In the genomic region with DNA sequence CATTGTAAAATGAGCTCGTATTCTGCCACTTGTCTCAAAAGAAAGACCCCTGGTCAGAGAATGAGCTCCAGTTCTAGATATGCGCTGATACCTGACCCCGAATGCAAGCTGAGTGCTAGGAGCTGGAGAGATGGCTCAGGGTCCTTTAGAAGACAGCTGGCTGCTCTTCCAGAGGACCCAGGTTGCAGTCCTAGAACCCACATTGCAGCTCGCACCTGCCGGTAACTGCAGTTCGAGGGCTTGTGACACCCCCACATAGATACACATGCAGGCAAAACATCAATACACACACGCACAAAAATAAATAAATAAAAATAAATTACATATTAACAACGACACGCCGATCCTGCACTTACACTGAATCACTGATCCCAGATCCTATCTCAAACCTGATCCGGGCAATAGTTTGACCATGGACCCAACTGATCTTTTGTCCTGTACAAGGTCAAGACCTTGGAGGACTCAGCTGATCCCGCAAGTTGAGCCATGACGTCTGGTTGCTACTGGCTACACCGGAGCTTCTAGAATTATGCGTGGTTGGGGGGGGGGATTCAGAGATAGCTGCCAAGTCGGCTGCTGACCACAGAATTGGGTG, we compare ENCODE assay signal across 9 mouse cellular contexts. TPM values are rescaled to one million over a fixed set of nuclear protein-coding genes. Genes with fewer than 3 reads are reported as not detected.
DNase-seq lines count a peak whose midpoint lies in the region; ATAC-seq and TF ChIP-seq lines count a peak whose summit lies in the region.
"Had no signal": no experiment of that assay in that cellular context is flagged by ENCODE, and none has a peak within 500 bp of the region (broad histone marks: within the 10 kb centered on the region; RNA-seq: fewer than 3 reads in every experiment).

No protein-coding gene starts in this region.

- no peaks in the 10 kb centered on the region for H3K27me3 ChIP-seq in liver, adult 2 months (ENCODE audit: control insufficient read depth, insufficient read depth, low read length)
- H3K27me3 ChIP-seq in kidney, embryonic 15.5 days = no peaks in the 10 kb centered on the region; the same call in 1 of the 2 replicates
- no peaks in the 10 kb centered on the region for H3K27me3 ChIP-seq in neural tube, embryonic 13.5 days
- H3K27me3 ChIP-seq in thymus, adult 2 months (ENCODE audit: control insufficient read depth, insufficient read depth, low read length) = peaks cover 4% of the 10 kb centered on the region; the same call in 1 of the 2 replicates

- H3K4me1 ChIP-seq in liver, adult 2 months (ENCODE audit: control insufficient read depth, insufficient read depth, low read length) = no peaks in the 10 kb centered on the region; the same call in 1 of the 2 replicates
- no peaks in the 10 kb centered on the region; the same call in 1 of the 2 replicates for H3K4me1 ChIP-seq in embryonic fibroblast, embryonic 13.5 days (ENCODE audit: control insufficient read depth, insufficient read depth, low read length)
- H3K4me1 ChIP-seq in kidney, embryonic 15.5 days = peaks cover 19% of the 10 kb centered on the region
- H3K4me1 ChIP-seq in neural tube, embryonic 13.5 days (replicated peaks) = peaks cover 18% of the 10 kb centered on the region
- H3K4me1 ChIP-seq in thymus, adult 2 months (replicated peaks; ENCODE audit: control insufficient read depth, insufficient read depth, low read length) = 0 out of 2 replicates have a peak, but pooled peaks cover 5% of the 10 kb centered on the region

- TF ChIP-seq CTCF in liver, adult 2 months (IDR thresholded peaks at IDR 0.05; ENCODE audit: low read depth, low read length) = no peak
- TF ChIP-seq CTCF in embryonic fibroblast, embryonic 13.5 days (IDR thresholded peaks at IDR 0.05; ENCODE audit: borderline replicate concordance, insufficient read depth, low read length) = no peak
- no peak for TF ChIP-seq CTCF in thymus, adult 2 months (IDR thresholded peaks at IDR 0.05; ENCODE audit: borderline replicate concordance, control insufficient read depth, extremely low read depth, insufficient read depth, low read length, poor library complexity)

- peak overlapping the region; percentile 97 for H3K27ac ChIP-seq in liver, adult 2 months (replicated peaks; ENCODE audit: insufficient read depth, low read depth, low read length)
- no peak overlapping the region for H3K27ac ChIP-seq in embryonic fibroblast, embryonic 13.5 days (ENCODE audit: insufficient read depth, low read length)
- peak overlapping the region; percentile 86; the same call in 1 of the 2 replicates for H3K27ac ChIP-seq in kidney, embryonic 15.5 days
- H3K27ac ChIP-seq in neural tube, embryonic 13.5 days (replicated peaks) = peak overlapping the region; percentile 88
- H3K27ac ChIP-seq in thymus, adult 2 months (ENCODE audit: control insufficient read depth, insufficient read depth, low read length) = no peak overlapping the region

- TF ChIP-seq POLR2A in liver, adult 2 months (IDR thresholded peaks at IDR 0.05; ENCODE audit: extremely low read depth, insufficient read depth, low read length) = no peak
- TF ChIP-seq POLR2A in embryonic fibroblast, embryonic 13.5 days (IDR thresholded peaks at IDR 0.05; ENCODE audit: low read depth, low read length) = no peak
- TF ChIP-seq POLR2A in thymus, adult 2 months (IDR thresholded peaks at IDR 0.05; ENCODE audit: control insufficient read depth, extremely low read depth, insufficient read depth, low read length, poor library complexity) = no peak

- peak overlapping the region; percentile 74 for H3K4me3 ChIP-seq in liver, adult 2 months (ENCODE audit: insufficient read depth, low read depth, low read length)
- H3K4me3 ChIP-seq in embryonic fibroblast, embryonic 13.5 days (ENCODE audit: insufficient read depth, low read length) = peak overlapping the region; percentile 58
- peak overlapping the region; percentile 70 for H3K4me3 ChIP-seq in kidney, embryonic 15.5 days (replicated peaks)
- H3K4me3 ChIP-seq in neural tube, embryonic 13.5 days = peak overlapping the region; percentile 57
- no peak overlapping the region; the same call in 1 of the 2 replicates for H3K4me3 ChIP-seq in thymus, adult 2 months (ENCODE audit: control insufficient read depth, insufficient read depth, low read length)

- H3K9me3 ChIP-seq in kidney, embryonic 15.5 days (replicated peaks) = no peaks in the 10 kb centered on the region
- H3K9me3 ChIP-seq in neural tube, embryonic 13.5 days = no peaks in the 10 kb centered on the region

- H3K4me2 ChIP-seq in kidney, embryonic 15.5 days = peak overlapping the region; percentile 92
- H3K4me2 ChIP-seq in neural tube, embryonic 13.5 days = peak overlapping the region; percentile 70

- H3K36me3 ChIP-seq in liver, adult 2 months (ENCODE audit: control insufficient read depth, insufficient read depth, low read length) = no peaks in the 10 kb centered on the region
- H3K36me3 ChIP-seq in kidney, embryonic 15.5 days = no peaks in the 10 kb centered on the region
- no peaks in the 10 kb centered on the region for H3K36me3 ChIP-seq in neural tube, embryonic 13.5 days
- H3K36me3 ChIP-seq in thymus, adult 2 months (ENCODE audit: control insufficient read depth, insufficient read depth, low read length) = no peaks in the 10 kb centered on the region

- DNase-seq in liver, adult 2 months (ENCODE audit: extremely low read depth, low read depth, low spot score) = peak; percentile 90
- no peak for DNase-seq in liver
- no peak for DNase-seq in gastrocnemius, adult 8-10 months (ENCODE audit: low spot score in 2 of 2)
- DNase-seq in thymus, adult 2 months = no peak
- DNase-seq in yolk sac, embryonic 10.5 days (ENCODE audit: low spot score) = no peak

- H3K79me2 ChIP-seq in liver, adult 2 months (ENCODE audit: control insufficient read depth, insufficient read depth, low read length) = no peaks in the 10 kb centered on the region

- peak overlapping the region; percentile 98 for H3K9ac ChIP-seq in liver, adult 2 months (ENCODE audit: low read depth, low read length)
- H3K9ac ChIP-seq in kidney, embryonic 15.5 days = peak overlapping the region; percentile 69
- peak overlapping the region; percentile 82 for H3K9ac ChIP-seq in neural tube, embryonic 13.5 days

- WGBS in liver, adult 2 months = 14% methylated on average over 16 of the region's 16 CpGs
- WGBS in kidney, embryonic 15.5 days = 38% methylated on average over 16 of the region's 16 CpGs
- 39% methylated on average over 16 of the region's 16 CpGs for WGBS in neural tube, embryonic 13.5 days
- 47% methylated on average over 16 of the region's 16 CpGs for WGBS in thymus, adult 2 months

- ATAC-seq in kidney, embryonic 15.5 days (replicated peaks; ENCODE audit: low FRiP score) = peak; percentile 37
- no peak for ATAC-seq in neural tube, embryonic 13.5 days (ENCODE audit: low read depth)

RNA-seq across cellular contexts. Expression of a gene that starts 2.1 kb away (rescaled TPM):
- 0.74 and 0.87 TPM in 2 replicates for total RNA-seq in liver, adult 2 months (2014; rRNA removed)
- 1.3 and 1.9 TPM in 2 replicates for polyA plus RNA-seq in liver, adult 2 months (2012; rRNA removed)
- polyA plus RNA-seq in embryonic fibroblast, embryonic 13.5 days (2011; ENCODE audit: insufficient read length, low read depth, missing spikeins) = 0.25 and 0.52 TPM in 2 replicates
- polyA plus RNA-seq in kidney, embryonic 15.5 days (2015; fragmentation: Nextera tagmentation; extraction: Ambion mirVana) = 0.42 and 0.47 TPM in 2 replicates
- polyA plus RNA-seq in neural tube, embryonic 13.5 days (2015; fragmentation: Nextera tagmentation; extraction: Ambion mirVana) = 0.49 and 1.1 TPM in 2 replicates
- total RNA-seq in gastrocnemius, adult 8-10 months (2022) = under 1 TPM; 0.21 to 0.72 (median 0.31) TPM
- 0.55 and 0.58 TPM in 2 replicates for polyA plus RNA-seq in thymus, adult 2 months (2012; rRNA removed)

RNA-seq across cellular contexts. Expression of a gene that starts 6.7 kb away (rescaled TPM):
- total RNA-seq in liver, adult 2 months (2014; rRNA removed) = not detected in 2 replicates
- not detected in 2 replicates for polyA plus RNA-seq in liver, adult 2 months (2012; rRNA removed)
- not detected in 2 replicates for polyA plus RNA-seq in embryonic fibroblast, embryonic 13.5 days (2011; ENCODE audit: insufficient read length, low read depth, missing spikeins)
- polyA plus RNA-seq in kidney, embryonic 15.5 days (2015; fragmentation: Nextera tagmentation; extraction: Ambion mirVana) = 0.19 and 0.34 TPM in 2 replicates
- polyA plus RNA-seq in neural tube, embryonic 13.5 days (2015; fragmentation: Nextera tagmentation; extraction: Ambion mirVana) = not detected in 2 replicates
- total RNA-seq in gastrocnemius, adult 8-10 months (2022) = not detected
- polyA plus RNA-seq in thymus, adult 2 months (2012; rRNA removed) = 0.42 and 0.92 TPM in 2 replicates
- total RNA-seq: left cerebral cortex, postnatal 36 days had no signal

RNA-seq across cellular contexts. Expression of a gene that starts 9.1 kb away (rescaled TPM):
- total RNA-seq in liver, adult 2 months (2014; rRNA removed) = 0.46 and 0.47 TPM in 2 replicates
- 0.32 and 0.56 TPM in 2 replicates for polyA plus RNA-seq in liver, adult 2 months (2012; rRNA removed)
- 0.67 and 0.77 TPM in 2 replicates for polyA plus RNA-seq in embryonic fibroblast, embryonic 13.5 days (2011; ENCODE audit: insufficient read length, low read depth, missing spikeins)
- 5.6 and 7.7 TPM in 2 replicates for polyA plus RNA-seq in kidney, embryonic 15.5 days (2015; fragmentation: Nextera tagmentation; extraction: Ambion mirVana)
- 23.0 and 23.4 TPM in 2 replicates for polyA plus RNA-seq in neural tube, embryonic 13.5 days (2015; fragmentation: Nextera tagmentation; extraction: Ambion mirVana)
- 1 to 10 TPM; 4.0 to 8.9 (median 6.2) TPM for total RNA-seq in gastrocnemius, adult 8-10 months (2022)
- 11.2 and 13.5 TPM in 2 replicates for polyA plus RNA-seq in thymus, adult 2 months (2012; rRNA removed)

RNA-seq across cellular contexts. Expression of a gene that starts 19.1 kb away (rescaled TPM):
- 72.4 and 73.0 TPM in 2 replicates for total RNA-seq in liver, adult 2 months (2014; rRNA removed)
- polyA plus RNA-seq in liver, adult 2 months (2012; rRNA removed) = 29.7 and 37.4 TPM in 2 replicates
- polyA plus RNA-seq in embryonic fibroblast, embryonic 13.5 days (2011; ENCODE audit: insufficient read length, low read depth, missing spikeins) = 115 and 129 TPM in 2 replicates
- polyA plus RNA-seq in kidney, embryonic 15.5 days (2015; fragmentation: Nextera tagmentation; extraction: Ambion mirVana) = 217 and 226 TPM in 2 replicates
- 249 and 265 TPM in 2 replicates for polyA plus RNA-seq in neural tube, embryonic 13.5 days (2015; fragmentation: Nextera tagmentation; extraction: Ambion mirVana)
- 10 to 100 TPM; 46.2 to 50.5 (median 47.7) TPM for total RNA-seq in gastrocnemius, adult 8-10 months (2022)
- 74.6 and 77.9 TPM in 2 replicates for polyA plus RNA-seq in thymus, adult 2 months (2012; rRNA removed)

RNA-seq across cellular contexts. Expression of a gene that starts 22.7 kb away (rescaled TPM):
- total RNA-seq in liver, adult 2 months (2014; rRNA removed) = 54.5 and 71.8 TPM in 2 replicates
- 83.0 and 129 TPM in 2 replicates for polyA plus RNA-seq in liver, adult 2 months (2012; rRNA removed)
- 48.8 and 55.2 TPM in 2 replicates for polyA plus RNA-seq in embryonic fibroblast, embryonic 13.5 days (2011; ENCODE audit: insufficient read length, low read depth, missing spikeins)
- 115 and 124 TPM in 2 replicates for polyA plus RNA-seq in kidney, embryonic 15.5 days (2015; fragmentation: Nextera tagmentation; extraction: Ambion mirVana)
- 75.1 and 76.4 TPM in 2 replicates for polyA plus RNA-seq in neural tube, embryonic 13.5 days (2015; fragmentation: Nextera tagmentation; extraction: Ambion mirVana)
- total RNA-seq in gastrocnemius, adult 8-10 months (2022) = 10 to 100 TPM; 23.8 to 25.1 (median 23.9) TPM
- polyA plus RNA-seq in thymus, adult 2 months (2012; rRNA removed) = 87.0 and 93.1 TPM in 2 replicates

Comparison
In these comparisons a context has a peak if more than half of its experiments do, and no peak if none do; other contexts are left out.
1. H3K27ac ChIP-seq: peak in liver, adult 2 months (single experiment), kidney, embryonic 15.5 days (single experiment) and neural tube, embryonic 13.5 days (single experiment); none in embryonic fibroblast, embryonic 13.5 days (single experiment) and thymus, adult 2 months (single experiment).
2. Peak in every context shown above with its lines, with median percentiles within 50 percentile points of each other: H3K9ac ChIP-seq.